Mouse (Mus musculus) stomach, embryonic 14.5 days (tissue): ENCODE measurements at regions not wholly inside any gene's neighbourhood (a gene's known extent, or its start where the extent isn't known, plus 50 kb on each side); places are given as distances from the start of the nearest gene placed in this dataset.
"Not testable (repeated sequence)": the region's sequence is repeated elsewhere in the genome, so short reads cannot be mapped to it uniquely, and the experiment has no call there.

Experiments used
- ATAC-seq: fragments of 200-750 bp; cut with Nextera tagmentation; 2 replicates; pipeline ENCODE4 v1.8.0; 2017; ENCODE audit warnings: low read depth, moderate TSS enrichment; ENCODE audit not compliant: insufficient number of reproducible peaks, insufficient read depth, low FRiP score
- H3K27ac ChIP-seq: fragments of 300-500 bp; sonication (generic); 2 replicates; pipeline ENCODE4 v1.5.1; 2014; ENCODE audit warnings: mild to moderate bottlenecking, low read length, moderate library complexity, mixed read lengths
- H3K27me3 ChIP-seq: fragments of 300-500 bp; sonication (generic); 2 replicates; pipeline ENCODE4 v1.6.1; 2014; ENCODE audit warnings: low read length, control low read depth, mixed read lengths; ENCODE audit not compliant: control insufficient read depth, insufficient read depth
- H3K36me3 ChIP-seq: fragments of 300-500 bp; sonication (generic); 2 replicates; pipeline ENCODE4 v1.6.1; 2014; ENCODE audit warnings: mild to moderate bottlenecking, control low read depth, low read length, moderate library complexity, mixed read lengths; ENCODE audit not compliant: control insufficient read depth, insufficient read depth
- H3K4me1 ChIP-seq: fragments of 300-500 bp; sonication (generic); 2 replicates; pipeline ENCODE4 v1.6.1; 2014; ENCODE audit warnings: low read length, control low read depth, mixed read lengths; ENCODE audit not compliant: control insufficient read depth, insufficient read depth
- H3K4me2 ChIP-seq: fragments of 300-500 bp; sonication (generic); replicated peaks from 2 replicates; pipeline ENCODE4 v1.6.1; 2014; ENCODE audit warnings: low read depth, low read length, control low read depth
- H3K4me3 ChIP-seq: fragments of 300-500 bp; sonication (generic); 2 replicates; pipeline ENCODE4 v1.5.1; 2014; ENCODE audit warnings: low read depth, low read length, control low read depth
- H3K9ac ChIP-seq: fragments of 300-500 bp; sonication (generic); replicated peaks from 2 replicates; pipeline ENCODE4 v1.6.1; 2014; ENCODE audit warnings: low read depth, mild to moderate bottlenecking, control low read depth, low read length, moderate library complexity, mixed read lengths
- H3K9me3 ChIP-seq: fragments of 300-500 bp; sonication (generic); 2 replicates; pipeline ENCODE4 v1.6.1; 2016; ENCODE audit warnings: low read depth, low read length, control low read depth; ENCODE audit not compliant: control insufficient read depth
- WGBS: fragments of 180-500 bp; shearing (Covaris S2); extraction: QIAGEN DNeasy Blood & Tissue Kit; methylation state at CpG from one replicate; pipeline ENCODE4 v1.1.7; 2014; 5-methylcytosine and 5-hydroxymethylcytosine counted together

DNA sequence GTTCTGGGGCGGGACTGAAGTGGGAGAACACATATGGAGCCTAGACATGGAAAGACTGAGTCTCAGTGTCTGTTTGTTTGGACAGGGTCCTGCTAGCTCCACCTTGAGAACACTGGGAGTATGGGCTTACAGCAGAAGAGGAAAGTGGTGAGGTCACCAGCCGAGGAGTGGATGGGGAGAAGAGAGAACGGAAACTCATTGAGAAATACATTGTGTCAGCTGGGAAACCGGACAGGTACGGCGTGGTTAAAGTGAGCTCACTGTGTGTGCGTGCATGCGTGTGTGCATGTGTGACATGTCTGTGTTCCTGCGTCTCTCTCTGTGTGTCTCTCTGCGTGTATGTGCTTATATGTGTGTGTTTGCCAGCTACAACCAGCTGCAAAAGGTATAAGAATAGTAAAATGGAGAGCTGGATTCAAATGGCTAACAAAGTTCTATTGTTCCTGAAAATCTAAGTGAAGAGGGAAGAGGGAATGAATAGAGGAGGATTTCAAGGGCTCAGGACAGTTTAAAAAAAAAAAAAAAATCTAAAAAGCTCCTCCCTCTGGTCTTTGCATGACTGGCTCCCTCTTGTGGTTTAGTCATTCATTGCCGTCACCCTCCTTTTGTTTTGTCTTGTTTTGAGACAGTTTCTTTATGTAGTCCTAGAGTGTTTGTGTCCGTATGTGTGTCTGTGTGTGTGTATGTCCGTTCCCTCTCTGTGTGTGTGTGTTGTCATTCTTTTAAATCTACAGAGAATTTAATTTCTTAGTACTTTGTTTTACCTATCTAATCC lies 52.0 kb upstream of the Ak4 start:
- Histone ChIP-seq H3K27ac (no peak overlapping the region), H3K4me3 (no peak overlapping the region), H3K9ac (no peak overlapping the region), H3K4me1 (no peaks in the 10 kb centered on the region), H3K4me2 (no peak overlapping the region), H3K36me3 (no peaks in the 10 kb centered on the region), H3K9me3 (no peaks in the 10 kb centered on the region), H3K27me3 (no peaks in the 10 kb centered on the region)
- 64% methylated on average over 13 of the region's 13 CpGs for WGBS
- ATAC-seq = no peak

DNA sequence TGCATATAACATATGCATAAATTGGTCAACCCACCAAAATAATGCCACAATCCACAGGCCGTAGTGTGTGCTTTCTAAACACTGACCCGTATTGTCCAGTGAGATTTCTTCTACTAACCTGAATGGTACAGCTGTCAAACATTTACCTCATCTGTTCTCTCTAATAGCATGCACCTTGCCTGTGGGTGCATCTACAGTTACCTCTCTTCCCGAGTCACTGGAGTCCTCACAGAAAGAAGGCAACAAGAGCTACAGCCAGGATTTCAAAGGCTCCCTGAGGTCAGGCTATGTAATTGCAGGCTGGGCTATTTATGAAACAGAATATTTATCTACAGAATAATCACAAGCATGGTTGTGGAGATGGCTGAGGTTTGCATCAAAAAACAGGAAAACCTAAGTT lies 53.8 kb upstream of the Ak4 start:
- 84% methylated on average over 3 of the region's 3 CpGs for WGBS
- no peaks in the 10 kb centered on the region for H3K4me1 ChIP-seq
- no peak overlapping the region for H3K4me2 ChIP-seq
- H3K36me3 ChIP-seq = no peaks in the 10 kb centered on the region
- no peak overlapping the region for H3K9ac ChIP-seq
- H3K27ac ChIP-seq = no peak overlapping the region
- no peak overlapping the region for H3K4me3 ChIP-seq
- H3K27me3 ChIP-seq = no peaks in the 10 kb centered on the region
- no peak for ATAC-seq
- no peaks in the 10 kb centered on the region for H3K9me3 ChIP-seq

GRCm38 (mm10) chr4:101364716-101365115 lies 54.4 kb upstream of the Ak4 start:
- no peak for ATAC-seq
- 81% methylated on average over 2 of the region's 2 CpGs for WGBS
- H3K27me3 ChIP-seq = no peaks in the 10 kb centered on the region
- H3K4me1 ChIP-seq = no peaks in the 10 kb centered on the region
- H3K9ac ChIP-seq = no peak overlapping the region
- H3K4me3 ChIP-seq = no peak overlapping the region
- no peaks in the 10 kb centered on the region for H3K36me3 ChIP-seq
- H3K4me2 ChIP-seq = no peak overlapping the region
- H3K27ac ChIP-seq = no peak overlapping the region
- H3K9me3 ChIP-seq = no peaks in the 10 kb centered on the region

GRCm38 (mm10) chr4:101363231-101363630 lies 55.8 kb upstream of the Ak4 start:
- not testable (repeated sequence) for H3K9ac ChIP-seq, H3K4me3 ChIP-seq, H3K27me3 ChIP-seq, ATAC-seq, H3K36me3 ChIP-seq, H3K9me3 ChIP-seq, H3K4me2 ChIP-seq, H3K4me1 ChIP-seq, H3K27ac ChIP-seq
- WGBS = 97% methylated on average over 1 of the region's 1 CpGs

- Histone ChIP-seq H3K9ac (no peak overlapping the region), H3K36me3 (no peaks in the 10 kb centered on the region), H3K27ac (no peak overlapping the region), H3K4me3 (no peak overlapping the region), H3K4me1 (peaks cover 4% of the 10 kb centered on the region), H3K4me2 (no peak overlapping the region), H3K27me3 (no peaks in the 10 kb centered on the region), H3K9me3 (no peaks in the 10 kb centered on the region)
- WGBS = 100% methylated on average over 1 of the region's 1 CpGs
- no peak for ATAC-seq
These were observed 57.3 kb upstream of the Ak4 start for GRCm38 (mm10) chr4:101361779-101362178.

DNA sequence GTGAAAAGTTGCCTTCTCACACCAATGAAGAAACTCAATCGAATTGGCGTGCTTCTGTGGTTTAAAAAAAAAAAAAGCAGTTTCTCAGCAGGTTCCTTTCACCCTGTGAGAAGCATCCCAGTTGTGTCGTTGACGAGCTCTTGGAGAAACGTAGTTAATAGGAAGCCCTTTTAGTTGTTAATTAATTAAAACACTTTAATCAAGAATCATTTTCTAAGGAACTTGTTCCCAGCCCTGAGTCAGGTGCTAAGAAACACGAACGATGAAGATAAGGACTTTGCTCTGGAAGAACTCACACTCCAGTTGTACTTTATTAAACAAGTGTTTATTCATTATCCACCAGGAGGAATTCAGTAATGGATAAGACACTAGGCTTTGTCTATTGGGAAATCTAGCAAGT lies 58.8 kb upstream of the Ak4 start:
- no peaks in the 10 kb centered on the region for H3K36me3 ChIP-seq
- no peak overlapping the region for H3K4me2 ChIP-seq
- H3K27me3 ChIP-seq = no peaks in the 10 kb centered on the region
- no peak for ATAC-seq
- no peak overlapping the region for H3K9ac ChIP-seq
- WGBS = 81% methylated on average over 7 of the region's 7 CpGs
- H3K4me3 ChIP-seq = no peak overlapping the region
- no peaks in the 10 kb centered on the region for H3K9me3 ChIP-seq
- peaks cover 4% of the 10 kb centered on the region for H3K4me1 ChIP-seq
- no peak overlapping the region for H3K27ac ChIP-seq

- Histone ChIP-seq H3K9ac (no peak overlapping the region), H3K27me3 (no peaks in the 10 kb centered on the region), H3K36me3 (no peaks in the 10 kb centered on the region), H3K4me1 (peaks cover 15% of the 10 kb centered on the region), H3K4me2 (no peak overlapping the region), H3K9me3 (no peaks in the 10 kb centered on the region), H3K4me3 (no peak overlapping the region), H3K27ac (no peak overlapping the region)
- 86% methylated on average over 5 of the region's 5 CpGs for WGBS
- no peak for ATAC-seq
These were observed 60.0 kb upstream of the Ak4 start for GRCm38 (mm10) chr4:101359119-101359518.

- 91% methylated on average over 3 of the region's 3 CpGs for WGBS
- Histone ChIP-seq H3K9me3 (no peaks in the 10 kb centered on the region), H3K4me3 (no peak overlapping the region), H3K9ac (no peak overlapping the region), H3K4me1 (peaks cover 16% of the 10 kb centered on the region), H3K36me3 (no peaks in the 10 kb centered on the region), H3K27ac (no peak overlapping the region), H3K4me2 (no peak overlapping the region), H3K27me3 (no peaks in the 10 kb centered on the region)
- no peak for ATAC-seq
These were observed 60.6 kb upstream of the Ak4 start for GRCm38 (mm10) chr4:101358525-101358924.

GRCm38 (mm10) chr4:101357923-101358322 lies 61.2 kb upstream of the Ak4 start:
- Histone ChIP-seq H3K4me1 (peaks cover 16% of the 10 kb centered on the region), H3K9me3 (no peaks in the 10 kb centered on the region), H3K4me3 (peak overlapping the region; percentile 74; the same call in 1 of the 2 replicates), H3K4me2 (peak overlapping the region; percentile 80), H3K27ac (no peak overlapping the region), H3K9ac (no peak overlapping the region), H3K27me3 (no peaks in the 10 kb centered on the region), H3K36me3 (no peaks in the 10 kb centered on the region)
- WGBS = 75% methylated on average over 8 of the region's 8 CpGs
- no peak for ATAC-seq
